In the genomic region with DNA sequence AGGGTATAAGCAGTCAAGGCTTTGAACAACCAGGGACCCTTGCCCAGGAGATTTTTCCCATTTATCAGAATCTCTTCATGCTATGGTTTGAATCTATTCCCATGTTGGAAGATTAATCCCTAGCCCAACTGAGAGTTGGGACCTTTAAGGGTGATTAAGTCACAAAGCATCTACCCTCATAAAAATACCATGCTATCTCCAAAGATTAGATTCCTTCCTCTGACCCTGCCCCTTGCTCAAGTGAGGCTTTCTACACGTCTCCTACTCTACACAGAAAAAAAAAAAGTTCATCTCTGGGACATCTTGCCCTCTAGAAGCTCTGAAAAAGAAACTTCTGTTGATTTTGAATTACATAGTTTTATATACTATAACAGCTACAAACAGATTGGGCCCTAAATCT, we compare ENCODE assay signal across 18 mouse cellular contexts.
"Had no signal": no experiment of that assay in that cellular context is flagged by ENCODE, and none has a peak within 500 bp of the region (broad histone marks: within the 10 kb centered on the region; RNA-seq: fewer than 3 reads in every experiment).

No protein-coding gene starts in this region.

- H3K4me3 ChIP-seq: midbrain, embryonic 10.5 days; midbrain, embryonic 12.5 days; myocyte; neural tube, embryonic 13.5 days; neural tube, embryonic 15.5 days had no signal

- H3K27me3 ChIP-seq: midbrain, embryonic 12.5 days; neural tube, embryonic 13.5 days; neural tube, embryonic 15.5 days had no signal

- ATAC-seq: midbrain, embryonic 16.5 days had no signal

- H3K27ac ChIP-seq: midbrain, embryonic 10.5 days; midbrain, embryonic 12.5 days; neural tube, embryonic 13.5 days; neural tube, embryonic 15.5 days had no signal

- H3K4me1 ChIP-seq: midbrain, embryonic 10.5 days; midbrain, embryonic 12.5 days; neural tube, embryonic 13.5 days; neural tube, embryonic 15.5 days had no signal

- DNase-seq: lung, adult 18-20 months; lung, embryonic 14.5 days; lung, postnatal 10 days; lung, postnatal 4 days; midbrain, embryonic 14.5 days; retina, postnatal 1 day; right cerebral cortex, adult 18-20 months; right cerebral cortex, postnatal 25 days; right cerebral cortex, postnatal 4 days; thymus, adult 18-20 months; thymus, postnatal 14 days; thymus, postnatal 36 days had no signal

- H3K4me2 ChIP-seq: lung, embryonic 14.5 days; midbrain, embryonic 12.5 days; neural tube, embryonic 13.5 days; neural tube, embryonic 15.5 days had no signal

- H3K36me3 ChIP-seq: midbrain, embryonic 10.5 days; midbrain, embryonic 12.5 days; neural tube, embryonic 13.5 days; neural tube, embryonic 15.5 days had no signal

- H3K9ac ChIP-seq: lung, embryonic 14.5 days; midbrain, embryonic 12.5 days; neural tube, embryonic 13.5 days; neural tube, embryonic 15.5 days had no signal

- H3K9me3 ChIP-seq: midbrain, embryonic 10.5 days; midbrain, embryonic 12.5 days; neural tube, embryonic 13.5 days; neural tube, embryonic 15.5 days had no signal
